8 mouse cellular contexts compared by ENCODE assay signal in the genomic region with DNA sequence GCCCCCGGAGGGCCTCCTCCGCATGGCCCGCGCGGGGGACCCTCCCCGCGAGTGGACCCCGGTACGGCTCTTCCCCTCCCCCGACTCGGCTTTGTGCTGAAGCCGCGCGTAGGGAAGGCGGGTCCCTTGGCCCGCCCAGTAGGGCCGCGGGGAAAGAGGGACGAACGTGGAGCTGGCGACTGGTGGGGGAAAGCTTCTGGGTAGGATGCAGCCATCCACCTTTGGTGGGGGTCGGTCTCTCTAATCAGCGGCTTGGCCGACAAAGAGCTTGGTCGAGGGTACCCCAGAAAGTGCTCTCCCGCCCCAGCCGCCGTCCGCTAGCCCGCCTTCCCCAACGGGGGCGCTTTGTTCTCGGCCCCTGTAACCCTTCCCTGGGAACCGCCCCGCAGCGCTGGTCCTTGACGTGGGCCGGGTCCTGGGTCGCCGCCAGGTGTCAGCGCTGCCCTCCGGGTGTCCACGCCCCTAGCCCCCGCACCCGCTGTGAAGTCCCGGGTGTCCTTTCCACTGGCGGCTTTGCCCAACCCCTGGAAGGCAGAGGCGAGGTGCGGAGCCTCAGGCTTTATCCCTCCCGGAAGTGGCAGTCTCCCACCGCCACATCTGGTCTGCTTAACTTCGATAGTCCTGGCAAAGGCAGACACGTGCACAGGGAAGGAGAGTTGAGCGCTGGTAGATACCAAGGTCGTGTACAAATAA. TPM values are rescaled to one million over a fixed set of nuclear protein-coding genes. Genes with fewer than 3 reads are reported as not detected.
DNase-seq lines count a peak whose midpoint lies in the region; ATAC-seq and TF ChIP-seq lines count a peak whose summit lies in the region.

No protein-coding gene starts in this region.

- peaks cover 0 to 10% of the 10 kb centered on the region in 2 experiments; a peak in 2 of 4 replicates for H3K4me1 ChIP-seq in CH12.LX (ENCODE audit: control insufficient read depth in 1 of 2, insufficient read depth in 2 of 2)
- H3K4me1 ChIP-seq in embryonic facial prominence, embryonic 15.5 days = peaks cover 47% of the 10 kb centered on the region
- peaks cover 50% of the 10 kb centered on the region for H3K4me1 ChIP-seq in limb, embryonic 13.5 days
- peaks cover 19% of the 10 kb centered on the region for H3K4me1 ChIP-seq in midbrain, embryonic 12.5 days
- H3K4me1 ChIP-seq in stomach, postnatal 0 days (replicated peaks; ENCODE audit: control insufficient read depth, insufficient read depth) = peaks cover 6% of the 10 kb centered on the region

- in situ Hi-C loops in CH12.LX (cut with MboI; ENCODE audit: low pct_ligation_motif_present, low pct_unique_long_range_greater_than_20kb, low sequenced_read_pairs) = loop anchor here (10.0 kb wide), 1 partner anchor 242 kb away; no protein-coding TSS in a partner anchor

- WGBS in embryonic facial prominence, embryonic 15.5 days = under 1% methylated on average over 52 of the region's 55 CpGs
- WGBS in limb, embryonic 13.5 days = under 1% methylated on average over 50 of the region's 55 CpGs
- under 1% methylated on average over 44 of the region's 55 CpGs for WGBS in midbrain, embryonic 12.5 days
- under 1% methylated on average over 50 of the region's 55 CpGs for WGBS in stomach, postnatal 0 days

- peak in 1 of 2 experiments; percentile 37; a peak in 2 of 4 replicates for TF ChIP-seq CTCF in CH12.LX (conservative IDR thresholded peaks at IDR 0.05 in 1 of 2, IDR thresholded peaks at IDR 0.05 in 1 of 2; ENCODE audit: low read depth in 2 of 2, low read length in 2 of 2)
- TF ChIP-seq CTCF in stomach, postnatal 0 days (IDR thresholded peaks at IDR 0.05; ENCODE audit: low read depth) = peak; percentile 55

- H3K79me2 ChIP-seq in CH12.LX (replicated peaks; ENCODE audit: control insufficient read depth, extremely low read depth, insufficient read depth, poor library complexity, severe bottlenecking) = no peaks in the 10 kb centered on the region

- 0 out of 2 replicates have a peak, but pooled peaks have one; percentile 40 for ATAC-seq in embryonic facial prominence, embryonic 15.5 days (ENCODE audit: insufficient number of reproducible peaks, low FRiP score, low TSS enrichment, low read depth)
- ATAC-seq in limb, embryonic 13.5 days (ENCODE audit: low FRiP score, low read depth) = peak; percentile 29
- peak; percentile 57 for ATAC-seq in midbrain, embryonic 12.5 days (ENCODE audit: low FRiP score, low read depth)
- ATAC-seq in stomach, postnatal 0 days (ENCODE audit: low FRiP score, low TSS enrichment) = peak; percentile 19

- TF ChIP-seq RAD21 in CH12.LX (IDR thresholded peaks at IDR 0.05; ENCODE audit: low read depth, low read length) = peak; percentile 12

- H3K36me3 ChIP-seq in CH12.LX (replicated peaks in 1 of 2; ENCODE audit: control insufficient read depth in 1 of 2, insufficient read depth in 1 of 2, low read length in 1 of 2) = no peaks in the 10 kb centered on the region
- H3K36me3 ChIP-seq in embryonic facial prominence, embryonic 15.5 days = no peaks in the 10 kb centered on the region
- H3K36me3 ChIP-seq in limb, embryonic 13.5 days = 0 out of 2 replicates have a peak, but pooled peaks cover 4% of the 10 kb centered on the region
- H3K36me3 ChIP-seq in midbrain, embryonic 12.5 days = no peaks in the 10 kb centered on the region
- H3K36me3 ChIP-seq in stomach, postnatal 0 days (ENCODE audit: control insufficient read depth, insufficient read depth, low read length) = no peaks in the 10 kb centered on the region

- TF ChIP-seq POLR2A in CH12.LX (IDR thresholded peaks at IDR 0.05; ENCODE audit: low read depth, low read length) = no peak

- peaks cover 4% of the 10 kb centered on the region for H3K9me3 ChIP-seq in CH12.LX (replicated peaks; ENCODE audit: low read length)
- no peaks in the 10 kb centered on the region for H3K9me3 ChIP-seq in embryonic facial prominence, embryonic 15.5 days (replicated peaks)
- H3K9me3 ChIP-seq in limb, embryonic 13.5 days = no peaks in the 10 kb centered on the region
- no peaks in the 10 kb centered on the region for H3K9me3 ChIP-seq in midbrain, embryonic 12.5 days
- no peaks in the 10 kb centered on the region for H3K9me3 ChIP-seq in stomach, postnatal 0 days (ENCODE audit: control insufficient read depth, low read length)

- no peak overlapping the region for H3K27ac ChIP-seq in CH12.LX (ENCODE audit: insufficient read depth, low read depth)
- peak overlapping the region; percentile 90 for H3K27ac ChIP-seq in embryonic facial prominence, embryonic 15.5 days (replicated peaks)
- peak overlapping the region; percentile 96 for H3K27ac ChIP-seq in limb, embryonic 13.5 days
- H3K27ac ChIP-seq in midbrain, embryonic 12.5 days (replicated peaks) = peak overlapping the region; percentile 82
- peak overlapping the region; percentile 91 for H3K27ac ChIP-seq in stomach, postnatal 0 days (replicated peaks)

- peak overlapping the region; percentile 21; the same call in 1 of the 2 replicates for H3K9ac ChIP-seq in CH12.LX (ENCODE audit: insufficient read depth, low read depth)
- peak overlapping the region; percentile 75 for H3K9ac ChIP-seq in embryonic facial prominence, embryonic 15.5 days
- peak overlapping the region; percentile 92 for H3K9ac ChIP-seq in limb, embryonic 13.5 days
- H3K9ac ChIP-seq in midbrain, embryonic 12.5 days (replicated peaks) = peak overlapping the region; percentile 90
- peak overlapping the region; percentile 85 for H3K9ac ChIP-seq in stomach, postnatal 0 days (ENCODE audit: low read length)

- peaks cover 13% of the 10 kb centered on the region for H3K27me3 ChIP-seq in CH12.LX (replicated peaks)
- H3K27me3 ChIP-seq in embryonic facial prominence, embryonic 15.5 days = no peaks in the 10 kb centered on the region
- H3K27me3 ChIP-seq in limb, embryonic 13.5 days = no peaks in the 10 kb centered on the region
- peaks cover 6% of the 10 kb centered on the region; the same call in 1 of the 2 replicates for H3K27me3 ChIP-seq in midbrain, embryonic 12.5 days
- H3K27me3 ChIP-seq in stomach, postnatal 0 days (ENCODE audit: control insufficient read depth, insufficient read depth, low read length) = no peaks in the 10 kb centered on the region

- peak overlapping the region; percentile 53 for H3K4me2 ChIP-seq in CH12.LX (ENCODE audit: insufficient read depth, low read depth, poor library complexity, severe bottlenecking)
- peak overlapping the region; percentile 85 for H3K4me2 ChIP-seq in embryonic facial prominence, embryonic 15.5 days (replicated peaks)
- H3K4me2 ChIP-seq in limb, embryonic 13.5 days (replicated peaks) = peak overlapping the region; percentile 82
- H3K4me2 ChIP-seq in midbrain, embryonic 12.5 days (replicated peaks) = peak overlapping the region; percentile 99
- H3K4me2 ChIP-seq in stomach, postnatal 0 days (replicated peaks; ENCODE audit: low read depth) = peak overlapping the region; percentile 96

- dilution Hi-C loops in CH12.LX (cut with MboI; ENCODE audit: extremely low pct_ligation_motif_present, extremely low pct_unique_long_range_greater_than_20kb, low sequenced_read_pairs) = no loop called here

- peak overlapping the region; percentile 34 to 58 (median 51) for H3K4me3 ChIP-seq in CH12.LX (replicated peaks in 1 of 3; ENCODE audit: low read depth in 2 of 3, low read length in 2 of 3, poor library complexity in 1 of 3)
- peak overlapping the region; percentile 92 for H3K4me3 ChIP-seq in embryonic facial prominence, embryonic 15.5 days (replicated peaks)
- peak overlapping the region; percentile 79 for H3K4me3 ChIP-seq in limb, embryonic 13.5 days
- peak overlapping the region; percentile 67 for H3K4me3 ChIP-seq in midbrain, embryonic 12.5 days
- H3K4me3 ChIP-seq in stomach, postnatal 0 days (ENCODE audit: low read depth, low read length) = peak overlapping the region; percentile 84

- no peak for TF ChIP-seq EP300 in CH12.LX (IDR thresholded peaks at IDR 0.05; ENCODE audit: low read length)
- no peak for TF ChIP-seq EP300 in stomach, postnatal 0 days (optimal IDR thresholded peaks at IDR 0.05)

- no peak for DNase-seq in CH12.LX (ENCODE audit: extremely low read depth)
- peak; percentile 35 to 80 for DNase-seq in adrenal gland, adult (ENCODE audit: inconsistent age in 2 of 2, low spot score in 1 of 2)
- peak; percentile 74 for DNase-seq in heart, postnatal 4 days
- peak; percentile 82 for DNase-seq in stomach, postnatal 0 days (ENCODE audit: low spot score)
- DNase-seq in left cerebral cortex, adult 9 months (ENCODE audit: low spot score in 2 of 2) = no peak

TF ChIP-seq in CH12.LX, 34 proteins besides CTCF, POLR2A, EP300 and RAD21:
- no peak for TF ChIP-seq POLR2AphosphoS2 (IDR thresholded peaks at IDR 0.05; ENCODE audit: low read depth, low read length)
- TF ChIP-seq IRF4 (IDR thresholded peaks at IDR 0.05; ENCODE audit: low read depth, low read length) = no peak
- no peak for TF ChIP-seq JUND (conservative IDR thresholded peaks at IDR 0.05; ENCODE audit: low read depth, low read length)
- peak; percentile 30 for TF ChIP-seq SMC3 (IDR thresholded peaks at IDR 0.05; ENCODE audit: low read depth, low read length)
- TF ChIP-seq SIN3A (IDR thresholded peaks at IDR 0.05; ENCODE audit: low read length) = no peak
- no peak for TF ChIP-seq JUN (IDR thresholded peaks at IDR 0.05; ENCODE audit: insufficient read depth, low read depth, low read length)
- no peak for TF ChIP-seq TBP (conservative IDR thresholded peaks at IDR 0.05; ENCODE audit: low read depth, low read length)
- TF ChIP-seq ELF1 (IDR thresholded peaks at IDR 0.05; ENCODE audit: low read depth, low read length) = 0 out of 2 replicates have a peak, but pooled peaks have one; percentile 15
- 0 out of 2 replicates have a peak, but pooled peaks have one; percentile 12 for TF ChIP-seq BHLHE40 (IDR thresholded peaks at IDR 0.05; ENCODE audit: low read depth, low read length)

RNA-seq across cellular contexts. Expression of a gene that starts 1.5 kb away (rescaled TPM):
- total RNA-seq in CH12.LX (2012; rRNA removed) (5.3 and 8.1 TPM in 2 replicates), CH12.LX (2014; rRNA removed) (2.6 and 3.0 TPM in 2 replicates)
- 1.7 and 2.1 TPM in 2 replicates for polyA plus RNA-seq in CH12.LX (2012; ENCODE audit: insufficient read length, low read depth)
- polyA plus RNA-seq in embryonic facial prominence, embryonic 15.5 days (2015; fragmentation: Nextera tagmentation; extraction: Ambion mirVana) = 176 and 181 TPM in 2 replicates
- total RNA-seq in heart, postnatal 4 days (2021) = 10 to 100 TPM; 30.2 to 30.8 TPM
- polyA plus RNA-seq in limb, embryonic 13.5 days (2015; fragmentation: Nextera tagmentation; extraction: Ambion mirVana) = 252 and 254 TPM in 2 replicates
- 68.4 and 79.3 TPM in 2 replicates for polyA plus RNA-seq in midbrain, embryonic 12.5 days (2016; fragmentation: Nextera tagmentation; extraction: Ambion mirVana)
- polyA plus RNA-seq in stomach, postnatal 0 days (2015; fragmentation: Nextera tagmentation; extraction: Ambion mirVana) = 175 and 194 TPM in 2 replicates

Comparison
In these comparisons a context has a peak if more than half of its experiments do, and no peak if none do; other contexts are left out.
1. DNase-seq: peak in adrenal gland, adult (2 of 2), heart, postnatal 4 days (single experiment) and stomach, postnatal 0 days (single experiment); none in CH12.LX (single experiment) and left cerebral cortex, adult 9 months (0 of 2).
2. H3K9ac ChIP-seq: peak in every context shown above with its lines; median percentile 92 in limb, embryonic 13.5 days; 90 in midbrain, embryonic 12.5 days; 85 in stomach, postnatal 0 days; 75 in embryonic facial prominence, embryonic 15.5 days; 21 in CH12.LX.
3. RNA of a gene that starts 1.5 kb away (polyA plus RNA-seq): 252 to 254 TPM in limb, embryonic 13.5 days, 176 to 181 TPM in embryonic facial prominence, embryonic 15.5 days, 175 to 194 TPM in stomach, postnatal 0 days and 68.4 to 79.3 TPM in midbrain, embryonic 12.5 days; 1.7 to 2.1 TPM in CH12.LX; every median in the first group is over 10 times any median in the second.
4. Peak in every context shown above with its lines, with median percentiles within 50 percentile points of each other: H3K4me2 ChIP-seq, H3K4me3 ChIP-seq and ATAC-seq.